Mouse (Mus musculus): Measurements from ENCODE around the gene Galnt6.

DNA sequence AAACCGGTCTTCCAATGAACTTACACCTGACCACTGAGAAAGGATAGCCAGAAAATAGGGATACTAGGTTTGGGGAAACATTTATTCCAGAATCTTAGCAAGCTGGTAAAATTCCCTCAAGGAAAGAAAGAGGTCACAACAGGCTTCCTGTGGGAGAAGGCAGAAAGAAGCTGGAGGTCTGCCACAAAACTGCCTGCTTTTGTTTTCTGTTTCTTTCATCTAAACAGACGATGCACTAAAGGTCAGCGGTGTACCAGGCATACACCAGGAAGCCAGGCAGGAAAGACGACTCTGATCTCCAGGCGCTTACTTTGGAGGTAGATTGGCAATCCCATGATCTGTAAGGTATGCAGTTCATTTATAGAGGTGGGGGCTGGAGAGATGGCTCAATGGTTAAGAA is 58.3 kb downstream of the Galnt6 start:
- TF ChIP-seq CTCF (IDR thresholded peaks at IDR 0.05; ENCODE audit: low read depth) (no peak), EP300 (IDR thresholded peaks at IDR 0.05; ENCODE audit: low read depth) (no peak)
